Mouse (Mus musculus) embryonic facial prominence, embryonic 13.5 days (tissue): ENCODE data around the gene Ttc30a2. TPM values are rescaled to one million over a fixed set of nuclear protein-coding genes. Genes with fewer than 3 reads are reported as not detected.
A peak's percentile ranks its signal among the peaks of the same experiment; 100 is the strongest.
"Not testable (repeated sequence)": the region's sequence is repeated elsewhere in the genome, so short reads cannot be mapped to it uniquely, and the experiment has no call there.

Source experiments
- ATAC-seq: fragments of 200-750 bp; cut with Nextera tagmentation; 2 replicates; pipeline ENCODE4 v1.8.0; 2017; ENCODE audit warnings: low read depth; ENCODE audit not compliant: insufficient number of reproducible peaks, insufficient read depth, low FRiP score, low TSS enrichment
- H3K27ac ChIP-seq: fragments of 300-500 bp; sonication (generic); 2 replicates; pipeline ENCODE4 v1.5.1; 2015; ENCODE audit warnings: moderate library complexity, mild to moderate bottlenecking, inconsistent platforms
- H3K27me3 ChIP-seq: fragments of 300-500 bp; sonication (generic); 2 replicates; pipeline ENCODE4 v1.6.1; 2015; ENCODE audit warnings: mild to moderate bottlenecking, inconsistent platforms
- H3K36me3 ChIP-seq: fragments of 300-500 bp; sonication (generic); 2 replicates; pipeline ENCODE4 v1.6.1; 2015; ENCODE audit warnings: mild to moderate bottlenecking, inconsistent platforms
- H3K4me1 ChIP-seq: fragments of 300-500 bp; sonication (generic); 2 replicates; pipeline ENCODE4 v1.6.1; 2015; ENCODE audit warnings: inconsistent platforms
- H3K4me2 ChIP-seq: fragments of 300-500 bp; sonication (generic); 2 replicates; pipeline ENCODE4 v1.6.1; 2015; ENCODE audit warnings: moderate library complexity, mild to moderate bottlenecking, inconsistent platforms
- H3K4me3 ChIP-seq: fragments of 300-500 bp; sonication (generic); 2 replicates; pipeline ENCODE4 v1.5.1; 2015; ENCODE audit warnings: mild to moderate bottlenecking, inconsistent platforms
- H3K9ac ChIP-seq: fragments of 300-500 bp; sonication (generic); 2 replicates; pipeline ENCODE4 v1.6.1; 2015; ENCODE audit warnings: mild to moderate bottlenecking, inconsistent platforms
- H3K9me3 ChIP-seq: fragments of 300-500 bp; sonication (generic); 2 replicates; pipeline ENCODE4 v1.6.1; 2016; ENCODE audit warnings: inconsistent platforms
- WGBS: fragments of 180-500 bp; shearing (Covaris S2); methylation state at CpG from one replicate; pipeline ENCODE4 v1.1.7; 2015; ENCODE audit warnings: mixed read lengths; 5-methylcytosine and 5-hydroxymethylcytosine counted together
- polyA plus RNA-seq: library from polyadenylated mRNA; unstranded; fragments of >200 nt; fragmentation: Nextera tagmentation; extraction: Ambion mirVana; gene quantifications from 2 replicates; pipeline ENCODE4 v1.2.1, GENCODE M21; 2015

The Ttc30a2 gene
- polyA plus RNA-seq: 0.31 TPM in 1 of 2 replicates, not detected in the other

DNA sequence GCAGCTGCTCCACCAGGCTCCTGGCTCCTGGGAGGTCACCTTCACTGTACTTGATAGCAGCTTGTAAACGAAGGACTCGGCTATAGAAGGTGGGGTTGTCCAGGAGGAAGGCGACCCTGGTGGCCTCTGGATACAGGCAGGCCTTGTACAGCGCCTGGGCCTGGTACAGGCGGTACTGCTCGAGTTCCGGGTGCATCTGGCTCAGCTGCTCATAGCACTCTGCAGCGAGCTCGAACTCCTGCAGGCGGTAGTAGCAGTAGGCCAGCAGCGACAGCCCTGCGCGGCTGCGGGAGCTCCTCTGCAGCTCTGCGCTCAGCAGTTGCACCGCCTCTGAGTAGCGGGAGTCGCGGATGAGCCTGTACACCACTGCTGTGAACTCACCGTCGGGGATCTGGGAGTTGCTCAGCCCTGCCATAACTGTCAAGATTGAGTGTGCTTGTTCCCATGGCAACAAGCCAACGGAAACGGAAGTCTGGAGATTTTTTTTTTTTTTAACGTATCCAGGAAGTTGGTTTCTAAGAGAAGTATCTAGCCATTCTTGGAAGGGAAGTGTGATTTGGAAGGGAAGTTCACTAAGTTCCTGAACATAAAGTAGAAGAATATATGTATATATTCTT is at the start of gene Ttc30a2:
Gene Ttc30a2, minus strand, starts transcription at position 419 of the 617 bp plus-strand sequence.
- H3K4me2 ChIP-seq: 0 out of 2 replicates have a peak within 1 kb of the TSS, but pooled peaks have one; percentile 2
- 32% methylated on average over 18 of the region's 24 CpGs for WGBS
- H3K36me3 ChIP-seq, H3K27me3 ChIP-seq, ATAC-seq, H3K9ac ChIP-seq, H3K9me3 ChIP-seq, H3K4me3 ChIP-seq, H3K4me1 ChIP-seq, H3K27ac ChIP-seq: not testable (repeated sequence)

- Histone ChIP-seq H3K27ac (no peak overlapping the region), H3K4me2 (0 out of 2 replicates have a peak overlapping the region, but pooled peaks have one; percentile 9), H3K9me3 (no peaks in the 10 kb centered on the region), H3K4me1 (peaks cover 12% of the 10 kb centered on the region), H3K4me3 (no peak overlapping the region), H3K36me3 (no peaks in the 10 kb centered on the region), H3K27me3 (no peaks in the 10 kb centered on the region), H3K9ac (0 out of 2 replicates have a peak overlapping the region, but pooled peaks have one; percentile 27)
- ATAC-seq: no peak
- 9% methylated on average over 7 of the region's 7 CpGs for WGBS
These were observed 38.9 kb upstream of the Ttc30a2 start for GRCm38 (mm10) chr2:76016890-76017289.

- Histone ChIP-seq H3K4me2 (no peak overlapping the region), H3K36me3 (no peaks in the 10 kb centered on the region), H3K4me3 (no peak overlapping the region), H3K9ac (no peak overlapping the region), H3K9me3 (no peaks in the 10 kb centered on the region), H3K27me3 (no peaks in the 10 kb centered on the region), H3K27ac (no peak overlapping the region), H3K4me1 (peaks cover 12% of the 10 kb centered on the region)
- WGBS: 92% methylated on average over 8 of the region's 8 CpGs
- no peak for ATAC-seq
These were observed 38.2 kb upstream of the Ttc30a2 start for GRCm38 (mm10) chr2:76016136-76016535.

DNA sequence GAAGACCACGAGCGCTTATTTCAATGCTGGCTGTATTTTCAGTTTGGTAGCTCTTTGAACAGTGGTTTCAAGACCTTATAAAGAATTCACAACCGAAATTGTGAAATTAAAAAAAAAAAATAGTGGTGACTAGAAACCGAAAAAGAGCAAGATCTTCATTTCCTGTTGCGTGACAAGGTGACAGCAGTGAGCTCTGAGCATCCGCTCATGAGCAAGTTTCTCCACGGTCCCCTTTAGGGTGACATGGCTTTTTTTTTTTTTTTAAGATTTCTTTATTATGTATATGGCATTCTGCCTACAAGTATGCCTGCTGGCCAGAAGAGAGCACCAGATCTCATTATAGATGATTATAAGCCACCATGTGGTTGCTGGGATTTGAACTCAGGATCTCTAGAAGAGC is 37.5 kb upstream of the Ttc30a2 start:
- ATAC-seq: no peak
- H3K27ac ChIP-seq: no peak overlapping the region
- H3K9me3 ChIP-seq: no peaks in the 10 kb centered on the region
- H3K36me3 ChIP-seq: no peaks in the 10 kb centered on the region
- no peaks in the 10 kb centered on the region for H3K27me3 ChIP-seq
- H3K4me1 ChIP-seq: peaks cover 12% of the 10 kb centered on the region
- no peak overlapping the region for H3K4me3 ChIP-seq
- no peak overlapping the region for H3K9ac ChIP-seq
- no peak overlapping the region for H3K4me2 ChIP-seq
- 94% methylated on average over 7 of the region's 7 CpGs for WGBS

GRCm38 (mm10) chr2:76014659-76015058 is 36.7 kb upstream of the Ttc30a2 start:
- no peak for ATAC-seq
- H3K9ac ChIP-seq: no peak overlapping the region

DNA sequence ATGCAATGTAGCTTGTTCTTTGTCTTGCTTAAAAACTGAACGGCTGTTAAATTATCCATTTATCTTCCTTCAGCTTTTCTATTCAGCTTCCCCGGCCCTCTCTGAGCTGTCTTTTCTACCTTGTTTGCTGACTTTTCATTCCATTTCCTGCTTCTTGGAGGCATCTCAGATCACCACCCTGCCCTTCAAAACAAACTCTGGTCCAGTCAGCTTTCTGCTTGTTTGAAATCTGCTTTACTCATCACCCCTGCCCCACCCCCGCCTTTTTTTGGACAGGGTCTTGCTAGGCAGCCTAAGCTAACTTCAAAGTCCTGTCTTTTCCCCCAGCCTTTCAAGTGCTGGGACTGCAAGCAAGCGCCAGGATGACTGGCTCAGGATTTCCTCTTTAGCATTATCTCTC is 28.2 kb upstream of the Ttc30a2 start:
- ATAC-seq: no peak
- WGBS: 26% methylated on average over 4 of the region's 4 CpGs
- Histone ChIP-seq H3K36me3 (no peaks in the 10 kb centered on the region), H3K27ac (no peak overlapping the region), H3K4me2 (no peak overlapping the region), H3K4me3 (no peak overlapping the region), H3K9me3 (no peaks in the 10 kb centered on the region), H3K9ac (no peak overlapping the region), H3K27me3 (no peaks in the 10 kb centered on the region), H3K4me1 (no peaks in the 10 kb centered on the region)

More at GRCm38 (mm10) chr2:76014659-76015058, 36.7 kb upstream of the Ttc30a2 start:
- WGBS: 83% methylated on average over 3 of the region's 3 CpGs
- H3K4me3 ChIP-seq: no peak overlapping the region
- H3K4me2 ChIP-seq: no peak overlapping the region
- peaks cover 12% of the 10 kb centered on the region for H3K4me1 ChIP-seq
- no peaks in the 10 kb centered on the region for H3K27me3 ChIP-seq
- no peaks in the 10 kb centered on the region for H3K9me3 ChIP-seq
- H3K36me3 ChIP-seq: no peaks in the 10 kb centered on the region
- H3K27ac ChIP-seq: no peak overlapping the region

DNA sequence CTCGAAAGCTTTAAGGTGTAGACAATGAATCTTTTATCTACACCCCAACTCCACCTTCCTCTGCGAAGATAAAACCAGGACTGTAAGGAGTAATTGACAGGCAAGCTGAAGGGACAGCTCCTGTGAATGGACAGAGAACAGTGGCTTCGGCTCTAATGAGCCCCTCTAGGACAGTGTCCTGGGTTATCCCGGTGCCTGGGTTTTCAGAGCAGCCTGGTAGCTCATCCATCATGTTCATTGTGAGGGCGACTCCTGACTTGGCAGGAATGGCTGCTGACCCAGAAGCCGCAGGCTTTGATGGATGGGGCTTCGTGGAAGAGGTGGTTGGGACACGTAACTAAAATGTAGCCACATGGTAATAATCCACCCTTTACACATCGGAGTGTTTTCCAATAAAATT is 24.9 kb upstream of the Ttc30a2 start:
- ATAC-seq: no peak
- Histone ChIP-seq H3K27ac (no peak overlapping the region), H3K4me1 (peaks cover 3% of the 10 kb centered on the region; the same call in 1 of the 2 replicates), H3K36me3 (no peaks in the 10 kb centered on the region), H3K9ac (no peak overlapping the region), H3K27me3 (no peaks in the 10 kb centered on the region), H3K9me3 (no peaks in the 10 kb centered on the region), H3K4me3 (no peak overlapping the region), H3K4me2 (no peak overlapping the region)
- WGBS: 76% methylated on average over 9 of the region's 9 CpGs

GRCm38 (mm10) chr2:76001392-76001791 is 23.4 kb upstream of the Ttc30a2 start:
- no peaks in the 10 kb centered on the region for H3K36me3 ChIP-seq
- ATAC-seq: no peak

GRCm38 (mm10) chr2:75999636-76000035 is 21.7 kb upstream of the Ttc30a2 start:
- 35% methylated on average over 12 of the region's 12 CpGs for WGBS
- H3K4me2 ChIP-seq: no peak overlapping the region
- no peak overlapping the region for H3K9ac ChIP-seq
- no peak for ATAC-seq
- H3K27me3 ChIP-seq: no peaks in the 10 kb centered on the region
- H3K4me1 ChIP-seq: peaks cover 3% of the 10 kb centered on the region; the same call in 1 of the 2 replicates
- no peak overlapping the region for H3K27ac ChIP-seq
- H3K36me3 ChIP-seq: no peaks in the 10 kb centered on the region
- no peak overlapping the region for H3K4me3 ChIP-seq
- no peaks in the 10 kb centered on the region for H3K9me3 ChIP-seq

More at GRCm38 (mm10) chr2:76001392-76001791, 23.4 kb upstream of the Ttc30a2 start:
- Histone ChIP-seq H3K4me2 (no peak overlapping the region), H3K4me3 (no peak overlapping the region), H3K27ac (no peak overlapping the region), H3K27me3 (no peaks in the 10 kb centered on the region), H3K9ac (no peak overlapping the region), H3K9me3 (no peaks in the 10 kb centered on the region), H3K4me1 (peaks cover 3% of the 10 kb centered on the region; the same call in 1 of the 2 replicates)
- 40% methylated on average over 8 of the region's 8 CpGs for WGBS

- no peak for ATAC-seq
- H3K4me2 ChIP-seq: no peak overlapping the region
- no peaks in the 10 kb centered on the region for H3K9me3 ChIP-seq
- H3K4me1 ChIP-seq: peaks cover 3% of the 10 kb centered on the region; the same call in 1 of the 2 replicates
- no peak overlapping the region for H3K4me3 ChIP-seq
- no peak overlapping the region for H3K9ac ChIP-seq
- no peaks in the 10 kb centered on the region for H3K27me3 ChIP-seq
- H3K27ac ChIP-seq: no peak overlapping the region
- 27% methylated on average over 8 of the region's 8 CpGs for WGBS
- no peaks in the 10 kb centered on the region for H3K36me3 ChIP-seq
These were observed 20.7 kb upstream of the Ttc30a2 start for GRCm38 (mm10) chr2:75998692-75999091.

- H3K27ac ChIP-seq: no peak overlapping the region
- H3K9me3 ChIP-seq: no peaks in the 10 kb centered on the region
- no peak overlapping the region for H3K4me2 ChIP-seq
- no peak overlapping the region for H3K9ac ChIP-seq
- no peaks in the 10 kb centered on the region for H3K27me3 ChIP-seq
- no peaks in the 10 kb centered on the region for H3K36me3 ChIP-seq
- no peak for ATAC-seq
- no peak overlapping the region for H3K4me3 ChIP-seq
- H3K4me1 ChIP-seq: peaks cover 3% of the 10 kb centered on the region; the same call in 1 of the 2 replicates
- 41% methylated on average over 12 of the region's 12 CpGs for WGBS
These were observed 19.8 kb upstream of the Ttc30a2 start for GRCm38 (mm10) chr2:75997726-75998125.

DNA sequence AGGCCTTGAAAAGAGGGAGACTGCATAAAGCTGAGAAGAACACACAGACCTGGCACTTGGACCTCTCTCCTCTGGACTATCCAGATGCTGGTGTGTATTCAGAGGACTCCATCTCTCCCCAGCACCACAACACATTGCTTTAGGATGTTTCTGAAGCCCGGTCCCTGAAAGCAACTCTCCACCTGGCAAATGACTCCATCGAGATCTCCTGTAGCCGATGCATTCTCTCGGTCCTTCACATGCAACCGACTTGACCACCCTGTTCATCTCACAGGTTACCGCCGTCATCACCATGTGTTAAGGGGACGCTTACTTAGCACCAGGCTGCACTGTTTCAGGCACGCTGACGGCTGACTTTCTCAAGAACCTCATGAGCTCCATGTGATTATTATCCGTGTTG is 16.9 kb upstream of the Ttc30a2 start:
- ATAC-seq: no peak

More for the DNA sequence above, 16.9 kb upstream of the Ttc30a2 start:
- no peak overlapping the region for H3K9ac ChIP-seq
- no peaks in the 10 kb centered on the region for H3K36me3 ChIP-seq
- WGBS: 94% methylated on average over 11 of the region's 11 CpGs
- no peaks in the 10 kb centered on the region for H3K9me3 ChIP-seq
- H3K27me3 ChIP-seq: no peaks in the 10 kb centered on the region
- peaks cover 21% of the 10 kb centered on the region for H3K4me1 ChIP-seq
- H3K4me2 ChIP-seq: no peak overlapping the region
- H3K4me3 ChIP-seq: no peak overlapping the region
- no peak overlapping the region for H3K27ac ChIP-seq
